Mouse (Mus musculus): ENCODE data around the gene Rbck1. TPM values are rescaled to one million over a fixed set of nuclear protein-coding genes. Genes with fewer than 3 reads are reported as not detected.
A peak's percentile ranks its signal among the peaks of the same experiment; 100 is the strongest.
"Not testable (repeated sequence)": the region's sequence is repeated elsewhere in the genome, so short reads cannot be mapped to it uniquely, and the experiment has no call there.

Gene Rbck1
- polyA plus RNA-seq, 1 experiment from 2014 or later: 49.8 TPM

- DNase-seq (ENCODE audit: low spot score) (peak; percentile 42), ATAC-seq (ENCODE audit: low FRiP score, low TSS enrichment) (peak; percentile 25)
- no peaks in the 10 kb centered on the region for H3K9me3 ChIP-seq (ENCODE audit: control insufficient read depth, low read length)
- TF ChIP-seq CTCF (IDR thresholded peaks at IDR 0.05; ENCODE audit: low read depth) (no peak), EP300 (optimal IDR thresholded peaks at IDR 0.05) (no peak)
- no peaks in the 10 kb centered on the region for H3K36me3 ChIP-seq (ENCODE audit: control insufficient read depth, insufficient read depth, low read length)
- H3K4me2 ChIP-seq (replicated peaks; ENCODE audit: low read depth): no peak overlapping the region
- no peak overlapping the region for H3K9ac ChIP-seq (ENCODE audit: low read length)
- 45% methylated on average over 5 of the region's 5 CpGs for WGBS
- no peak overlapping the region for H3K4me3 ChIP-seq (ENCODE audit: low read depth, low read length)
- no peak overlapping the region for H3K27ac ChIP-seq (replicated peaks)
- no peaks in the 10 kb centered on the region for H3K27me3 ChIP-seq (ENCODE audit: control insufficient read depth, insufficient read depth, low read length)
- H3K4me1 ChIP-seq (replicated peaks; ENCODE audit: control insufficient read depth, insufficient read depth): no peaks in the 10 kb centered on the region
Observed at GRCm38 (mm10) chr2:152359616-152360015, 27.2 kb upstream of the Rbck1 start.

DNA sequence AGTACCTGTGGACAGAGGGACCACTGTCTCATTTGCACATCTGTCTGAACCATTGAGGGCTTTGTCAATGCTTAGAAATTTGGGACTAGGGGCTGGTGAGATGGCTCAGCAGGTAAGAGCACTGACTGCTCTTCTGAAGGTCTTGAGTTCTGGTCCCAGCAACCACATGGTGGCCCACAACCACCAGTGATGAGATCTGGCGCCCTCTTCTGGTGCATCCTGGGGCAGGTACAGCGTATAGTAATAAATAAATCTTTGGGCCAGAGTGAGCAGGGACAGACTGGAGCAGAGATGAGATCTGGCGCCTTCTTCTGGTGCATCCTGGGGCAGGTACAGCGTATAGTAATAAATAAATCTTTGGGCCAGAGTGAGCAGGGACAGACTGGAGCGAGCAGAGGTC lies 26.5 kb upstream of the Rbck1 start:
- 73% methylated on average over 5 of the region's 5 CpGs for WGBS
- TF ChIP-seq CTCF (IDR thresholded peaks at IDR 0.05; ENCODE audit: low read depth): peak; percentile 44

DNA sequence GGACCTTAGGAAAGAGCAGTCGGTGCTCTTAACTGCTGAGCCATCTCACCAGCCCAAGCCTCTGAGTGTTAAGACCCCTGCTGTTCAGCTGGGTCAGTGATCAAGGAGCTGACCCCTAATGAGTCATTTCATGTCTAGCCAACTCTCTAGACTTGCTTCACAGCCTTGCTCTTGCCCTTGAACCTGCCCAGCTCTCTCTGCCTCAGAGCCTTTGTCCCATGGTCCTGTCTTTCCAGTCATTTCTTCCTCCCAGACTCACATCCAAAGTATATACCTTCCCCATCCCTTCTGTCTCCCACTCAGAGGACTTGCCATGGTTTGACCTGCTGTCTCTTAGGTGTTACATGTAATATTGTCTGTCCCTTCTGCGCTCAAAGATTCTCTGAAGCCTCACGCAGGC lies 24.8 kb upstream of the Rbck1 start:
- no peak overlapping the region for H3K4me2 ChIP-seq (replicated peaks; ENCODE audit: low read depth)
- no peak for TF ChIP-seq EP300 (optimal IDR thresholded peaks at IDR 0.05)
- TF ChIP-seq CTCF (IDR thresholded peaks at IDR 0.05; ENCODE audit: low read depth): no peak
- H3K4me3 ChIP-seq (ENCODE audit: low read depth, low read length): no peak overlapping the region
- no peaks in the 10 kb centered on the region for H3K27me3 ChIP-seq (ENCODE audit: control insufficient read depth, insufficient read depth, low read length)
- H3K9ac ChIP-seq (ENCODE audit: low read length): no peak overlapping the region
- H3K9me3 ChIP-seq (ENCODE audit: control insufficient read depth, low read length): no peaks in the 10 kb centered on the region
- no peaks in the 10 kb centered on the region for H3K36me3 ChIP-seq (ENCODE audit: control insufficient read depth, insufficient read depth, low read length)
- no peaks in the 10 kb centered on the region for H3K4me1 ChIP-seq (replicated peaks; ENCODE audit: control insufficient read depth, insufficient read depth)
- ATAC-seq (ENCODE audit: low FRiP score, low TSS enrichment) (no peak), DNase-seq (ENCODE audit: low spot score) (no peak)
- no peak overlapping the region for H3K27ac ChIP-seq (replicated peaks)
- WGBS: 83% methylated on average over 3 of the region's 3 CpGs

More for the DNA sequence above, 26.5 kb upstream of the Rbck1 start:
- not testable (repeated sequence) for ATAC-seq (ENCODE audit: low FRiP score, low TSS enrichment); H3K27me3 ChIP-seq (ENCODE audit: control insufficient read depth, insufficient read depth, low read length); H3K4me1 ChIP-seq (replicated peaks; ENCODE audit: control insufficient read depth, insufficient read depth); H3K9me3 ChIP-seq (ENCODE audit: control insufficient read depth, low read length); DNase-seq (ENCODE audit: low spot score); H3K9ac ChIP-seq (ENCODE audit: low read length); H3K4me2 ChIP-seq (replicated peaks; ENCODE audit: low read depth); H3K27ac ChIP-seq (replicated peaks); H3K36me3 ChIP-seq (ENCODE audit: control insufficient read depth, insufficient read depth, low read length); H3K4me3 ChIP-seq (ENCODE audit: low read depth, low read length)

- 74% methylated on average over 8 of the region's 8 CpGs for WGBS
- H3K4me2 ChIP-seq (replicated peaks; ENCODE audit: low read depth): no peak overlapping the region
Observed at GRCm38 (mm10) chr2:152349842-152350540, 17.5 kb upstream of the Rbck1 start.

DNA sequence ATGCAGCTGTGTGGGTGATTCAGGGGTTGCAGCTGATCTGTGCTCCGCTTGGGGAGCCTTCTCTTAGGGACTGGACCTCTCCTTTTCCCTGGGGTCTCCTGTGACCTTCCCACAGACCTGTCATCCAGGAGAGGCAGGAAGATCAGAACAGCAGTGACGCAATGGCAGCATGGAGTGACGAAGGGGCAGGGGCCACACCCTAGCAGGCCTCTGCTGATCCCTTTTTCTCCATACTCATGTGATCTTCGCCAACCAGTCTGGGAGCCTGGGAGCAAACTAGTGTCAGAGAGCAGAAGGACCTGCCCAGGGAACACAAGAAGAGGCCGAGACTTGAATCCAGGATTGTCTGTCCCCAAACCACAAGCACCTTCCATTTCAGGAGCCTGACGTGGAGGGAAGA lies 16.8 kb upstream of the Rbck1 start:
- Histone ChIP-seq H3K36me3 (ENCODE audit: control insufficient read depth, insufficient read depth, low read length) (no peaks in the 10 kb centered on the region), H3K27ac (replicated peaks) (peak overlapping the region; percentile 56; the same call in 1 of the 2 replicates), H3K9ac (ENCODE audit: low read length) (no peak overlapping the region), H3K9me3 (ENCODE audit: control insufficient read depth, low read length) (no peaks in the 10 kb centered on the region), H3K4me3 (ENCODE audit: low read depth, low read length) (no peak overlapping the region), H3K27me3 (ENCODE audit: control insufficient read depth, insufficient read depth, low read length) (no peaks in the 10 kb centered on the region), H3K4me2 (replicated peaks; ENCODE audit: low read depth) (no peak overlapping the region), H3K4me1 (replicated peaks; ENCODE audit: control insufficient read depth, insufficient read depth) (peaks cover 3% of the 10 kb centered on the region; the same call in 1 of the 2 replicates)
- ATAC-seq (ENCODE audit: low FRiP score, low TSS enrichment) (peak; percentile 36), DNase-seq (ENCODE audit: low spot score) (peak; percentile 40)
- WGBS: 69% methylated on average over 6 of the region's 6 CpGs
- TF ChIP-seq CTCF (IDR thresholded peaks at IDR 0.05; ENCODE audit: low read depth) (no peak), EP300 (optimal IDR thresholded peaks at IDR 0.05) (no peak)

More at GRCm38 (mm10) chr2:152349842-152350540, 17.5 kb upstream of the Rbck1 start:
- Histone ChIP-seq H3K9ac (ENCODE audit: low read length) (no peak overlapping the region), H3K4me1 (replicated peaks; ENCODE audit: control insufficient read depth, insufficient read depth) (0 out of 2 replicates have a peak, but pooled peaks cover 3% of the 10 kb centered on the region), H3K9me3 (ENCODE audit: control insufficient read depth, low read length) (no peaks in the 10 kb centered on the region), H3K36me3 (ENCODE audit: control insufficient read depth, insufficient read depth, low read length) (no peaks in the 10 kb centered on the region), H3K27me3 (ENCODE audit: control insufficient read depth, insufficient read depth, low read length) (no peaks in the 10 kb centered on the region), H3K4me3 (ENCODE audit: low read depth, low read length) (no peak overlapping the region), H3K27ac (replicated peaks) (peak overlapping the region; percentile 56; the same call in 1 of the 2 replicates)
- TF ChIP-seq EP300 (optimal IDR thresholded peaks at IDR 0.05): no peak
- TF ChIP-seq CTCF (IDR thresholded peaks at IDR 0.05; ENCODE audit: low read depth): no peak
- DNase-seq (ENCODE audit: low spot score): peak; percentile 85
- ATAC-seq (ENCODE audit: low FRiP score, low TSS enrichment): peak; percentile 92

DNA sequence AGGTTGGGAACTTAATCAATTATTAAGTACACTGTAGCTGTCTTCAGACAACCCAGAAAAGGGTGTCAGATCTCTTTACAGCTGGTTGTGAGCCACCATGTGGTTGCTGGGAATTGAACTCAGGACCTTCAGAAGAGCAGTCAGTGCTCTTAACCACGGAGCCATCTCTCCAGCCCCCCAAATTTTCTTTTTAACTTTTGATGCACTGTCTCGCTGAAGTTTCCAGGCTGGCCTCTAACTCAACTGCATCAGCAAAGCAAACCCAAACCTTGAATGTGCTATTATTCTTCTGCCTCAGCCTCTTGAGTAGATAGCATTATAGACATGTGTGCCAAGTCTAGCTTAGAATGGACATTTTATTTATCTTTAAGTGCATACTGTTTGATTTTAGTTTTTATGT lies 15.3 kb upstream of the Rbck1 start:
- no peak for ATAC-seq (ENCODE audit: low FRiP score, low TSS enrichment)
- no peak overlapping the region for H3K9ac ChIP-seq (ENCODE audit: low read length)
- WGBS: 52% methylated on average over 2 of the region's 2 CpGs
- no peak overlapping the region for H3K4me3 ChIP-seq (ENCODE audit: low read depth, low read length)
- no peak overlapping the region for H3K4me2 ChIP-seq (replicated peaks; ENCODE audit: low read depth)
- peaks cover 3% of the 10 kb centered on the region; the same call in 1 of the 2 replicates for H3K4me1 ChIP-seq (replicated peaks; ENCODE audit: control insufficient read depth, insufficient read depth)
- TF ChIP-seq EP300 (optimal IDR thresholded peaks at IDR 0.05) (no peak), CTCF (IDR thresholded peaks at IDR 0.05; ENCODE audit: low read depth) (no peak)
- no peaks in the 10 kb centered on the region for H3K9me3 ChIP-seq (ENCODE audit: control insufficient read depth, low read length)
- no peak overlapping the region for H3K27ac ChIP-seq (replicated peaks)
- no peak for DNase-seq (ENCODE audit: low spot score)
- H3K27me3 ChIP-seq (ENCODE audit: control insufficient read depth, insufficient read depth, low read length): no peaks in the 10 kb centered on the region
- no peaks in the 10 kb centered on the region for H3K36me3 ChIP-seq (ENCODE audit: control insufficient read depth, insufficient read depth, low read length)

All from stomach, postnatal 0 days (tissue).